Mouse (Mus musculus) cerebellum, adult 11-12 months (tissue): Measurements from ENCODE around the gene Agbl1.

ENCODE experiments used
- DNase-seq: peaks from one replicate; pipeline ENCODE4 v3.0.0; 2022

The Agbl1 gene

DNA sequence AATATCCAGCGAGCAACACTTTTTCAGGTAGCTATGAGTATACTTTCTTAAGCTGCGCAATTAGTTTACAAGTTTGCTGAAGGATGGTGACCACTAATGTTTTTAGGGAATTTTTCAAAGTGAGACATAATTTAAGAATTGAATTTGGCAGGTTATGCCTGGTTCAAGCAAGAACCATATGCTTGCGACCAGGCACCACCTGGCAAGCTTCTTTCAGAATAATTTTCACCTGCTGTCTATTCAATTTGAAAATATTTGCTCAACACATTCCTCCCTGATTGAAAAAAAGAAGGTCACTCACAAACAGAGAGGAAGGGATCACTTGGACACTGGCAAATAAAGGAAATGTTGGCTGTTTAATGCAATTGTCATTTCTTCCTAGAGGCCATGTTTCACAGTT is 779.9 kb downstream of the Agbl1 start:
- no peak for DNase-seq

DNA sequence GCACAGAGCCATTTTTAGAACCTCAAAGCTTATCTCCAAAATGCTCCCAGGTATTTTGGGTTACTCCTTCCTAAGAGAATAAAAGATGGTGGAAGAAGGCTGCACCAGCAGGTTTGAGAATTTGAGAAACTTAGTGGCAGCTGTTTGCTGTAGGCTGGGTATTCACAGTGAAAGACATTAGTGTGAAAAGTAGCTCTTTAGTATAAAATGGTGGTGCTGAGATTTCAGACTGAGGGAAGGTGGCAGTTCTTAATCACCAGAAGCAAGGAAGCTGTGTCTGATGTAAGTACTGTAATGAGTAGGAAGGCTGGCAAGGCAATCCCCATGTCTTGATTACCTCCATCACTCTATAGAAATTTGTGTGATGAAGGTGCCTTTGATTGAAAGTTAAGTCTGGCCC is 799.3 kb downstream of the Agbl1 start:
- DNase-seq, result no peak

DNA sequence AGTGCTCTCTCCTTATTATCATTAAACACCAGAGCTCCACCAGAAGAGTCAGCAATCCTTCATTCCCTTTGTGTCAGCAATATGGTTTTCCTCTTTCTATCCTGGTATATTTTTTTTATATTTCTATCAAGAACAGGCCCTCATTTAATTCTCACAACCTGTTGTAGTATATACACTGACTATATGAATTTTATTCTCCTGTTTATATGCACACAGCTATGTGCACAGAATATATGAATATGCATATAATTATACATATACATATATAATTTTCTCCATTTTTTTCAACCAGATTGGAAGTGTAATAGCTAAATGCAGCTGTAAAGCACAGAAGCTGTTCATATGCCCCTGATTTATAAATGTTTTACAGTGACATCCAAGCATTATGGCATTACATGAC is 846.3 kb downstream of the Agbl1 start:
- DNase-seq, result no peak

- DNase-seq, result no peak
These were observed 857.6 kb downstream of the Agbl1 start for GRCm38 (mm10) chr7:77087266-77087665.

DNA sequence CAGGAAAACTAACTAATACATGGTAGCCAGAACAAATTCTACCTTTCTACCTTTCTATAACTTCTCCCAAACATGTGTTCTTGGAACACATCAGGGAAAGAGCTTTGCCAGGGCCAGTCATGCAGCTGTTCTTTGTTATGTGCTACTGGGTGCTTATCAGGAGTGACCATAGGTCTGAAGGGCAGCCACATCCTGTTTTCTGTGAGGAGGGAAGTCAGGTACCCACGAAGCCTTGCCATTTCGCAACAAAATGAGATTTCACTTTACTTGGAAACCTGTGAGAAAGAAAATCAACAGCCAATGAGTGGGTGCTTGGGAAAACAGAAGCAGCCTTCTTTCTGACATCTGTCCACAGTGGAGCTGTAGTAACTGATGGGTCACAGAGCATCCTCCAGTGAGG is 865.5 kb downstream of the Agbl1 start:
- no peak for DNase-seq

- peak; percentile 5 for DNase-seq
These were observed 884.3 kb downstream of the Agbl1 start for GRCm38 (mm10) chr7:77114021-77114420.

GRCm38 (mm10) chr7:77129045-77129444 is 899.4 kb downstream of the Agbl1 start:
- no peak for DNase-seq

DNA sequence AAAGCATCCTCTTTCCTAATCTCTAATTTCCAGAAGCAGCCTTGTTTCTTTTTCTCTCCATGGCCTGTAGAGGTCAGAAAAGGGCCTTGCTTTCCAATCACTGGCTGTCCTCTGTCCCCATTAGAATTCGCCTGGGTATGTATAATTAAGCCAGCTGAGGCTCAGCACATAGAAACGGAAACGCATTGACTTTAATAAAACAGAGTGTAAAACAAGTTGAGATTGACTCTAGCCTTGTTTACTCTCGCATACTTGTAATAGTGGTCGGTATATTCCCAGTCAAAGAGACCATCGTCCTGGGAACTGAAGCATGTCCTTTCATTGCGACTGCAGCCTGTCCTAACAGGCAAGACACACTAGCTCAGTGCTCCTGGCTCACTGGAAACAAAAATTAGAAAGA is 902.3 kb downstream of the Agbl1 start:
- peak; percentile 5 for DNase-seq

GRCm38 (mm10) chr7:77132615-77133420 is 903.1 kb downstream of the Agbl1 start:
- peak; percentile 32 for DNase-seq

DNA sequence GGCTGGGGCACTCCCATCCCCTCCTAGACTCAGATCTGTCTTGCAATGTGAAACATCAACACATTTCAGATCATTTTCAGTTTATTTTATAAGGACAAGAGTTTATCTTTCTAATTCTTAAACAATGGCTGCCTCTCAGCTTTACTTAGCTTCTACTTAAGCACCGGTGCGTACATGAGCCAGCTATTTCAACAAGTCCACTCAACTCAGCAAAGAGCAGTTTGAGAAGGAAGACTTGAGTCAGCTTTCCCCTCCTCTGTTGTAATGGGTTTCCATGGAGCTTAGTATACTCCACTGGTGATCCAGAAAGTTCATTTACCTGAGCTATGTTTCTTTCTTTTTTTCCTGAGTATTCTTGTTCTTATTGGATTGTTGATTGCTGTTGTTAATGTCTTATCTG is 905.2 kb downstream of the Agbl1 start:
- DNase-seq, result no peak

- DNase-seq, result no peak
These were observed 909.0 kb downstream of the Agbl1 start for GRCm38 (mm10) chr7:77138707-77139106.

GRCm38 (mm10) chr7:77147527-77147926 is 917.8 kb downstream of the Agbl1 start:
- DNase-seq, result no peak

DNA sequence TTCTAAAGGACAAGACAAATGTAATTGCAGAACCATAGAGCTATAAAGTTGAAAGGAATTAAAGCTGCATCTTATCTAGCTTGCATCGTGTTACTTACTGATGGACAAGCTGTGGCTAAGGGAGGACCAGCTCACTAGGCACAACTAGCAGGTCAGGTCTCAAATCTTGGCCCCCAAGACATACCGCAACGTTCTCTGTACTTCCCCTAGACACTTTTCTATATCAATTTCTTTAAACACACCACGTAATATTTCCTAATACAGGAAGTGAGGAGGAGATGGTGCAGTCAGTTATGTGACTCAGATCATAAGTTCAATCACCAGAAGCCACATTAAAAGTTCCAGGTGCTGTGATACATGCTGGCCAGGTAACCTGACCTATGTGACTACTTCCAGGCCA is 919.1 kb downstream of the Agbl1 start:
- DNase-seq, result no peak

DNA sequence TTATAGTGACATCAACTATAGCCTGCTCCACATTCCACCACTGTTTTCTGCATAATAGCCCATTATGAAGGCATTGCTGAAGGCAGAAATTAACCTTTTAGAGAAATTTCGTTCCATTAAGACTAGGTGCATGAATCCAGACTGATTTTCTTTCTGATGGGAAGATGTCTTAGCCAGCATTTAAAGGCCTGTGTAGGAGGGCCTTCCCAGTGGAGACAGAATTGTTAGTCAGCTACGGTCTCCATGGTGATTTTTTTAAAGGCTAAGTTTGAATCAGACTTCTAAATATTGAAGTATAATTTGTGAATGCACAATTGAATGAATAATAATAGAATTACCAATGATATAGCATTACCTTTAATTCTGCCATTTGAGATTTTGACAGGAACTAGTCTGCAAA is 920.2 kb downstream of the Agbl1 start:
- no peak for DNase-seq

DNA sequence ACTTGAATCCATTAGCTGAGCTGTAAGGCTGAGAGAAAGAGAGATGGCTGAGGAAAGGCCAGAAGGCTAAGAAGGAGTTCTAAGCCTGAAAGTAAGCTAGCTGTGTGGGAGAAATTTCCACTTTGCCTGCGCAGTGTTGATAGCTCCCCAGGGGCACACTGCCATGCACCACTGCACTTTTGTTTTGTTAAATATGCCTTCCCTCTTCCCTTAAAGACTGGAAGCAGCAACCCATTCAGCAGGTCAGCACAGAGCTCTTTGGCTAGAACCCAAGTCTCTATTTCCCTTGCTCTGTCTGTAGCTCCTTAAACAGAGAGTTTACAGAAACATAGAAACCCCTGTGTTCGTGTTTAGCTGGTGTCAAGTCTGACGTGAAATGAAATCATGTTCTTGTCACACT is 922.7 kb downstream of the Agbl1 start:
- no peak for DNase-seq

GRCm38 (mm10) chr7:77152909-77153308 is 923.2 kb downstream of the Agbl1 start:
- no peak for DNase-seq

- DNase-seq, result no peak
These were observed 935.2 kb downstream of the Agbl1 start for GRCm38 (mm10) chr7:77164921-77165320.
